In the genomic region with DNA sequence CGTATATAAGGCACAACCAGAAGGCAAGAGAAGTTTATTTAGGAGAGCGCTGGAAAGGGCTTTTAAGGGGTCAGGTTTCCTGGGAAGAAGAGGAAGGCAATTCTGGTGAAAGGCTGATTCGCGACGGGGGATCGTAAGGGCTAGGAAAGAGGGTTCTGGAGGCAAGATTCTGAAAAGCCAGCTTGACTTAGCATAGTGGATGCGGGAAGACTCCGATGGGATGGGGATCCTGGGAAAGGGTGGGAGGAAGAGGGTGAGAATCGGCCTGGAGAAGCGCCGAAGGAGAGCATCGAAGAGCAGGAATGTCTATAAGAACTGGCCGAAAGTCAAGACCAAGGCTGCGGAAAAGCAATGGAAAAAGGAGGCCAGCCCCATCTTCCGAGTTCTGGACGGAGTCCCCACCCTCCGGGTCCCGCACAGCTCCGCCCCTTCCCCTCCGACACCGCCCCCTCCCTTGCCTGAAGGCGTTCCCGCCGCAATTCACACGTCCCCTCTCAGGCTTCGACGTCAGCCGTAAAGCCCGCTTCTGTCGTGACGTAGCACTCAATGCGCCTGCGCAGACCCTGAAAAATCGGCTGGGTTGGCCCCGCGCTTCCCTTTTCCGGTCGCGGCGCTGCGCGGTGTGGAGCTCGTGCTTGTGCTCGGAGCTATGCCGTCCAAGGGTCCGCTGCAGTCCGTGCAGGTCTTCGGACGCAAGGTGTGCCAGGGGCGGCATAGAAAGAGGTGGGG, we compare ENCODE assay signal across 8 mouse cellular contexts. TPM values are rescaled to one million over a fixed set of nuclear protein-coding genes. Genes with fewer than 3 reads are reported as not detected.
DNase-seq lines count a peak whose midpoint lies in the region; ATAC-seq lines count a peak whose summit lies in the region.

Gene Rps16 (plus strand): TSS at position 498 of the 729 bp plus-strand sequence.

- peak within 1 kb of the TSS; percentile 84 for H3K4me3 ChIP-seq in brown adipose tissue, adult 24 weeks (ENCODE audit: insufficient read depth, low read depth, low read length)
- peak within 1 kb of the TSS; percentile 90 to 98 for H3K4me3 ChIP-seq in heart, embryonic 14.5 days (ENCODE audit: control insufficient read depth in 1 of 2, insufficient read depth in 1 of 2, low read depth in 1 of 2, low read length in 2 of 2)
- H3K4me3 ChIP-seq in liver, embryonic 13.5 days (replicated peaks), result peak within 1 kb of the TSS; percentile 90
- H3K4me3 ChIP-seq in stomach, embryonic 16.5 days (replicated peaks; ENCODE audit: low read length), result peak within 1 kb of the TSS; percentile 95

- no peaks in the 10 kb centered on the region for H3K9me3 ChIP-seq in heart, embryonic 14.5 days (ENCODE audit: control insufficient read depth, low read length)
- H3K9me3 ChIP-seq in liver, embryonic 13.5 days (replicated peaks), result no peaks in the 10 kb centered on the region
- no peaks in the 10 kb centered on the region for H3K9me3 ChIP-seq in stomach, embryonic 16.5 days (replicated peaks; ENCODE audit: control insufficient read depth, low read length)

- peaks cover 37% of the 10 kb centered on the region for H3K36me3 ChIP-seq in heart, embryonic 14.5 days (ENCODE audit: control insufficient read depth, insufficient read depth, low read length)
- H3K36me3 ChIP-seq in liver, embryonic 13.5 days, result peaks cover 37% of the 10 kb centered on the region
- H3K36me3 ChIP-seq in stomach, embryonic 16.5 days (ENCODE audit: control insufficient read depth, insufficient read depth, low read length), result peaks cover 16% of the 10 kb centered on the region

- H3K9ac ChIP-seq in heart, embryonic 14.5 days (ENCODE audit: low read length), result peak within 1 kb of the TSS; percentile 99
- peak within 1 kb of the TSS; percentile 98 for H3K9ac ChIP-seq in liver, embryonic 13.5 days
- peak within 1 kb of the TSS; percentile 98 for H3K9ac ChIP-seq in stomach, embryonic 16.5 days (ENCODE audit: low read length)

- no peaks in the 10 kb centered on the region for H3K27me3 ChIP-seq in heart, embryonic 14.5 days (ENCODE audit: control insufficient read depth, insufficient read depth, low read length)
- no peaks in the 10 kb centered on the region for H3K27me3 ChIP-seq in liver, embryonic 13.5 days
- H3K27me3 ChIP-seq in stomach, embryonic 16.5 days (ENCODE audit: control insufficient read depth, insufficient read depth, low read length), result no peaks in the 10 kb centered on the region

- peak within 1 kb of the TSS; percentile 90 for H3K27ac ChIP-seq in brown adipose tissue, adult 24 weeks (replicated peaks; ENCODE audit: low read depth, low read length)
- peak within 1 kb of the TSS; percentile 92 to 96 for H3K27ac ChIP-seq in heart, embryonic 14.5 days (replicated peaks in 1 of 2; ENCODE audit: control insufficient read depth in 1 of 2, insufficient read depth in 1 of 2, low read depth in 2 of 2, low read length in 2 of 2)
- H3K27ac ChIP-seq in liver, embryonic 13.5 days, result peak within 1 kb of the TSS; percentile 87
- H3K27ac ChIP-seq in stomach, embryonic 16.5 days (ENCODE audit: low read length), result peak within 1 kb of the TSS; percentile 96

- under 1% methylated on average over 46 of the region's 50 CpGs for WGBS in heart, embryonic 14.5 days
- WGBS in liver, embryonic 13.5 days (ENCODE audit: insufficient replicate concordance), result under 1% methylated on average over 49 of the region's 50 CpGs
- WGBS in stomach, embryonic 16.5 days, result under 1% methylated on average over 50 of the region's 50 CpGs

- ATAC-seq in heart, embryonic 14.5 days (ENCODE audit: insufficient number of reproducible peaks, insufficient read depth, low FRiP score, low read depth), result peak; percentile 93
- ATAC-seq in liver, embryonic 13.5 days (ENCODE audit: low read depth), result peak; percentile 92
- peak; percentile 95 for ATAC-seq in stomach, embryonic 16.5 days (ENCODE audit: insufficient read depth, low FRiP score)

- DNase-seq in CD4-positive, CD25-positive, alpha-beta regulatory T cell, adult 2 months (ENCODE audit: low read depth, low spot score), result peak; percentile 99
- peak; percentile 95 for DNase-seq in fibroblast of lung, adult 2 months (ENCODE audit: low read depth)
- DNase-seq in kidney, postnatal 14 days, result peak; percentile 98
- DNase-seq in liver, embryonic 13.5 days, result peak; percentile 97
- DNase-seq in neural tube, embryonic 10.5 days (ENCODE audit: extremely low spot score, low spot score), result peak; percentile 99

- H3K4me2 ChIP-seq in heart, embryonic 14.5 days (ENCODE audit: low read length), result peak within 1 kb of the TSS; percentile 96
- H3K4me2 ChIP-seq in liver, embryonic 13.5 days, result peak within 1 kb of the TSS; percentile 90
- H3K4me2 ChIP-seq in stomach, embryonic 16.5 days (ENCODE audit: low read depth, low read length), result peak within 1 kb of the TSS; percentile 91

- H3K4me1 ChIP-seq in brown adipose tissue, adult 24 weeks (ENCODE audit: control insufficient read depth, insufficient read depth, insufficient read length, low read length), result peaks cover 7% of the 10 kb centered on the region; the same call in 1 of the 2 replicates
- H3K4me1 ChIP-seq in heart, embryonic 14.5 days (ENCODE audit: control insufficient read depth in 2 of 2, insufficient read depth in 2 of 2, low read length in 2 of 2), result peaks cover 11 to 18% of the 10 kb centered on the region in 2 experiments
- H3K4me1 ChIP-seq in liver, embryonic 13.5 days (replicated peaks), result peaks cover 46% of the 10 kb centered on the region
- H3K4me1 ChIP-seq in stomach, embryonic 16.5 days (ENCODE audit: control insufficient read depth, insufficient read depth, low read length), result peaks cover 8% of the 10 kb centered on the region

RNA-seq across cellular contexts. Expression of gene Rps16, which starts in this region (rescaled TPM):
- 404 and 482 TPM in 2 replicates for polyA plus RNA-seq in brown adipose tissue, adult 24 weeks (2012; ENCODE audit: insufficient read depth, insufficient read length, missing spikeins)
- polyA plus RNA-seq in heart, embryonic 14.5 days (2014; fragmentation: Nextera tagmentation; extraction: Ambion mirVana), result 731 and 789 TPM in 2 replicates
- 937 and 964 TPM in 2 replicates for polyA plus RNA-seq in liver, embryonic 13.5 days (2015; fragmentation: Nextera tagmentation; extraction: Ambion mirVana)
- 800 and 962 TPM in 2 replicates for polyA plus RNA-seq in stomach, embryonic 16.5 days (2015; fragmentation: Nextera tagmentation; extraction: Ambion mirVana)

Comparison
In these comparisons a context has a peak if more than half of its experiments do, and no peak if none do; other contexts are left out.
1. Peak in every context shown above with its lines: DNase-seq, ATAC-seq, H3K4me3 ChIP-seq and H3K27ac ChIP-seq.